Mouse (Mus musculus) cortical plate, adult 2 months (tissue): Measurements from ENCODE around the gene Erc1.

Experiments used
- CTCF ChIP-seq: fragments of 200-500 bp; IDR thresholded peaks from 2 replicates; pipeline ENCODE4 v1.5.1; 2011; ENCODE audit warnings: mild to moderate bottlenecking, control low read depth, low read length; ENCODE audit not compliant: insufficient read depth; ENCODE audit errors: extremely low read depth
- POLR2A ChIP-seq: fragments of 200-500 bp; IDR thresholded peaks from 2 replicates; pipeline ENCODE4 v1.6.1; 2011; ENCODE audit warnings: mild to moderate bottlenecking, low read length, control low read depth; ENCODE audit not compliant: insufficient read depth; ENCODE audit errors: extremely low read depth

- TF ChIP-seq POLR2A (no peak), CTCF (no peak)
Measured at GRCm38 (mm10) chr6:119657418-119658178, 190.4 kb downstream of the Erc1 start.
